Mouse (Mus musculus) intestine, postnatal 0 days (tissue): Measurements from ENCODE around the gene 1700029J07Rik. TPM values are rescaled to one million over a fixed set of nuclear protein-coding genes. Genes with fewer than 3 reads are reported as not detected.
A peak's percentile ranks its signal among the peaks of the same experiment; 100 is the strongest.

ENCODE experiments used
- ATAC-seq: fragments of 200-750 bp; cut with Nextera tagmentation; 2 replicates; pipeline ENCODE4 v1.8.0; 2017; ENCODE audit warnings: mild to moderate bottlenecking, moderate TSS enrichment, moderate library complexity
- H3K27ac ChIP-seq: fragments of 300-500 bp; sonication (generic); 2 replicates; pipeline ENCODE4 v1.5.1; 2014; ENCODE audit warnings: mild to moderate bottlenecking, low read depth, low read length, moderate library complexity
- H3K27me3 ChIP-seq: fragments of 300-500 bp; sonication (generic); replicated peaks from 2 replicates; pipeline ENCODE4 v1.6.1; 2014; ENCODE audit warnings: low read length, mixed read lengths; ENCODE audit not compliant: control insufficient read depth, insufficient read depth
- H3K36me3 ChIP-seq: fragments of 300-500 bp; sonication (generic); 2 replicates; pipeline ENCODE4 v1.6.1; 2014; ENCODE audit warnings: mild to moderate bottlenecking, moderate library complexity; ENCODE audit not compliant: control insufficient read depth, insufficient read depth
- H3K4me1 ChIP-seq: fragments of 300-500 bp; sonication (generic); replicated peaks from 2 replicates; pipeline ENCODE4 v1.6.1; 2014; ENCODE audit warnings: antibody characterized with exemption, low read length, mixed read lengths; ENCODE audit not compliant: control insufficient read depth, insufficient read depth
- H3K4me2 ChIP-seq: fragments of 300-500 bp; sonication (generic); replicated peaks from 2 replicates; pipeline ENCODE4 v1.6.1; 2014; ENCODE audit warnings: low read depth, mild to moderate bottlenecking, moderate library complexity
- H3K4me3 ChIP-seq: fragments of 300-500 bp; sonication (generic); 2 replicates; pipeline ENCODE4 v1.5.1; 2014; ENCODE audit warnings: low read depth, low read length
- H3K9ac ChIP-seq: fragments of 300-500 bp; sonication (generic); 2 replicates; pipeline ENCODE4 v1.6.1; 2014; ENCODE audit warnings: mild to moderate bottlenecking, low read depth, low read length
- H3K9me3 ChIP-seq: fragments of 300-500 bp; sonication (generic); 2 replicates; pipeline ENCODE4 v1.6.1; 2016; ENCODE audit warnings: mixed run types; ENCODE audit not compliant: control insufficient read depth
- CTCF ChIP-seq: sonication (generic); IDR thresholded peaks from 2 replicates; pipeline ENCODE4 v1.5.1; 2016; ENCODE audit warnings: low read depth, mild to moderate bottlenecking, control low read depth, antibody characterized with exemption, moderate library complexity
- WGBS: fragments of 180-500 bp; shearing (Covaris S2); extraction: QIAGEN DNeasy Blood & Tissue Kit; methylation state at CpG from one replicate; pipeline ENCODE4 v1.1.7; 2014; 5-methylcytosine and 5-hydroxymethylcytosine counted together
- polyA plus RNA-seq: library from polyadenylated mRNA; unstranded; fragments of >200 nt; fragmentation: Nextera tagmentation; extraction: Ambion mirVana; gene quantifications from 2 replicates; pipeline ENCODE4 v1.2.1, GENCODE M21; 2015

The 1700029J07Rik gene
- polyA plus RNA-seq, 1 experiment from 2014 or later = 0.70 TPM

DNA sequence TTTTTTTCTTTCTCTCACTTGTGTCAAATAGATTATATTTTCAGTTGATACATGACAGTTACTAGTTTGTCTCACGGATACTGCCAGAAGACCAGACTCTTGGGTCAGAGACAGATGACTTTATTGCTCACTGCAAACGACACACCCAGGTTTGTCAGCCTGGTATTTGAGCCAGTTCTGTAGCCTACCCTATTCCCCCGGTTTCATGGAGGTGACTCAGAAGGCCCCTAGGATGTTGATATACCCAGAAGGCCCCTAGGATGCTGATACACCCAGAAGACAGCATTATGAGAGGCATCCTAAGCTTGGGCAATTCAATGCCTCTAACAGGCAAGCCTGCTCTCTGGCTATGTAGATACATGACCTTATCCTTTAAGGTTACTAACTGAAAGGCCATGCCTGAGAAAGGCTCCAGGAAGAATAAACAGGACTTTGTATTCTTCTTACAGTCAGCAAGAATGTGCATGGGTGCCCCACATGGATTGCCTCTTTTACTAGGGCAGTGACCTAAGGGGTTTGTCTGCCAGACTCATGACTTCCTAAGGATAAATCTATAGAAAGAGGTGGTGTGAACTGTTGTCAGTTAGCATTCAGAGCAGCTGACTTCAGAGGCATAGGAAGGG, 32.1 kb upstream of the 1700029J07Rik start:
- Histone ChIP-seq H3K4me3 (no peak overlapping the region), H3K27ac (peak overlapping the region; percentile 80), H3K4me1 (peaks cover 16% of the 10 kb centered on the region), H3K36me3 (no peaks in the 10 kb centered on the region), H3K9ac (no peak overlapping the region), H3K4me2 (no peak overlapping the region; the same call in 1 of the 2 replicates), H3K27me3 (no peaks in the 10 kb centered on the region), H3K9me3 (no peaks in the 10 kb centered on the region)
- 10% methylated on average over 3 of the region's 3 CpGs for WGBS
- TF ChIP-seq CTCF = no peak
- ATAC-seq = peak; percentile 86

- no peaks in the 10 kb centered on the region for H3K9me3 ChIP-seq
- H3K4me1 ChIP-seq = peaks cover 13% of the 10 kb centered on the region
- peak within 1 kb of the TSS; percentile 92 for H3K27ac ChIP-seq
- H3K4me2 ChIP-seq = peak within 1 kb of the TSS; percentile 40; the same call in 1 of the 2 replicates
- peak within 1 kb of the TSS; percentile 19; the same call in 1 of the 2 replicates for H3K9ac ChIP-seq
- 0 out of 2 replicates have a peak, but pooled peaks have one; percentile 3 for ATAC-seq
- 37% methylated on average over 4 of the region's 4 CpGs for WGBS
- no peaks in the 10 kb centered on the region for H3K27me3 ChIP-seq
- no peak within 1 kb of the TSS for H3K4me3 ChIP-seq
- TF ChIP-seq CTCF = no peak
- H3K36me3 ChIP-seq = no peaks in the 10 kb centered on the region
Observed at GRCm38 (mm10) chr8:46005596-46005995, 30.5 kb upstream of the 1700029J07Rik start, which contains the start of gene Ankrd37. Gene Ankrd37, minus strand, starts transcription at chr8:46005707.

- Histone ChIP-seq H3K9ac (peak overlapping the region; percentile 58), H3K36me3 (peaks cover 10% of the 10 kb centered on the region; the same call in 1 of the 2 replicates), H3K4me2 (peak overlapping the region; percentile 78), H3K9me3 (no peaks in the 10 kb centered on the region), H3K27me3 (no peaks in the 10 kb centered on the region), H3K4me1 (no peaks in the 10 kb centered on the region; the same call in 1 of the 2 replicates), H3K4me3 (peak overlapping the region; percentile 50), H3K27ac (peak overlapping the region; percentile 93)
- 5% methylated on average over 55 of the region's 55 CpGs for WGBS
- peak; percentile 98 for ATAC-seq
- peak; percentile 29; the same call in 1 of the 2 replicates for TF ChIP-seq CTCF
Observed at GRCm38 (mm10) chr8:45999784-46000705, 25.0 kb upstream of the 1700029J07Rik start.

DNA sequence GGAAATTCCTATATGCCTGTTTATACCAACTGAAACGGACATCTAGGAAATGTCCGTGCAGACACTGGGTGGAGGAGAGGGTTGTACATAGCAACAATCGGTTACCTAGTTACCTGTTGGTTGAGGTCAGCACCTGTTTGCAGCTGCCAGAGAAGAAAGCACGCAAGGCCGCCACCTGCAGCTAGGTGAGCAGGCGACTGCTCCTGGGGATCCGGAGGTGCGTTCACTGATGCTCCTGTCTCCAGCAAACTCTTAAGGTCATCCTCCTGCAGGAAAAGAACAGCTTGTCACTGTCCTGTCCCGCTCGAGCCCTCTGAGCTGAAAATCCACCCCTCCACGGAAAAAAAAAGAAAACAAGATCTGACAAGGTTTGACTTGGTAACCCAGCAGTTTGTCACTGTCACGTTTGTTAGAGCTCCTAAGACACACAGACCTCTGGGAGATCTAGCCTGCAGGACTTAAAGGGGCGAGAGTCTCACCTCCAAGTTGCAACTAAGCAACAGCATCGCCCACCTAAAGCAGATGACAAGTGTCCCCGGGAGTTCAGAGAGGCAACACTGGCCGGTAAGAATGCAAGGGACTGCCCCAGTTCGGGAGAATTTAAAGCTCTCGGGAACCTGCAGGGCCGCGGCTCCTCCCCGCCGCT, 24.2 kb upstream of the 1700029J07Rik start, which contains the start of gene Lrp2bp:
TSS of gene Lrp2bp (plus strand) at position 166 of the 646 bp plus-strand sequence.
- peaks cover 10% of the 10 kb centered on the region; the same call in 1 of the 2 replicates for H3K36me3 ChIP-seq
- H3K27ac ChIP-seq = peak within 1 kb of the TSS; percentile 93
- H3K4me2 ChIP-seq = peak within 1 kb of the TSS; percentile 78
- ATAC-seq = peak; percentile 58
- H3K9ac ChIP-seq = peak within 1 kb of the TSS; percentile 58
- peak within 1 kb of the TSS; percentile 50 for H3K4me3 ChIP-seq
- TF ChIP-seq CTCF = peak; percentile 57
- H3K9me3 ChIP-seq = no peaks in the 10 kb centered on the region
- 1% methylated on average over 22 of the region's 22 CpGs for WGBS
- no peaks in the 10 kb centered on the region; the same call in 1 of the 2 replicates for H3K4me1 ChIP-seq
- H3K27me3 ChIP-seq = no peaks in the 10 kb centered on the region

DNA sequence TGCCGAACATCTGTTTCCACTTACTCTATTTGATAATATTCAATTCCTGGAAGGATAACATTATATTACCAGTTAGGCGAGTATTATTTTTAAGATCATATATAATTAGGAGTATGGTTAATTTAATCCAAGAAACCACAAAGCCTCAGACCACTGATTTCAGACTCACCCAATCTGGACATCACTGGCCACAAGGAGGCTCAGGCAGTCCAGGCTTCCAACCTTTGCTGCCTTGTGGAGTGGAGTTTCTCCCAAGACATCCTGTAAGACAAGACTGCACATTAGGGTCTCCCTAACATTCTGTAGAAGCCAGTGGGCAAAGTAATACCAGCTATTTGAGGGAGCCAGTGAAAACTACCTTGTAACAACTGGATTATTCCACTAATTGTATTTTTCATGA, 23.2 kb upstream of the 1700029J07Rik start:
- Histone ChIP-seq H3K4me2 (peak overlapping the region; percentile 78), H3K27me3 (no peaks in the 10 kb centered on the region), H3K9ac (no peak overlapping the region), H3K4me1 (no peaks in the 10 kb centered on the region; the same call in 1 of the 2 replicates), H3K4me3 (no peak overlapping the region), H3K9me3 (no peaks in the 10 kb centered on the region), H3K36me3 (peaks cover 16% of the 10 kb centered on the region), H3K27ac (no peak overlapping the region)
- 74% methylated on average over 2 of the region's 2 CpGs for WGBS
- peak; percentile 64 for TF ChIP-seq CTCF
- no peak for ATAC-seq

DNA sequence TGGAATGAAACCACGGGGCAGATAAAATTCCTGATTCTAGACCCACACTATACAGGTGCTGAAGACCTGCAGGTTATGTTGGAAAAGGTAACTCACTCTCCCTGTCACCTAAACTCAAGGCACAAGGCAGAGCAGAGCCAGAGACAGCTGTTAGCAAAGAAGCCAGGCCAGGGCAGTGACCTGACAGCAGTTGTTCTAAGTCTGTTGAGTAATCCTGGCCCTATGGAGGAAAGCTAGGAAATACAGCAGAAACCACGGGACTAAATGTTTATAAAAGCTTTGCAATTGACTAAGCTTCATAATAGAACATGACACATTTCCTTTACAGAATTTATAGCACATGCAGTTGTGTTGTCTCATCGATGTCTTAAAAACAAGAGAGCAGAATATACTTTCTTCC, 20.5 kb upstream of the 1700029J07Rik start:
- H3K27ac ChIP-seq = no peak overlapping the region; the same call in 1 of the 2 replicates
- TF ChIP-seq CTCF = no peak
- WGBS = 56% methylated on average over 3 of the region's 3 CpGs
- H3K4me2 ChIP-seq = no peak overlapping the region
- H3K4me1 ChIP-seq = no peaks in the 10 kb centered on the region; the same call in 1 of the 2 replicates
- H3K9ac ChIP-seq = no peak overlapping the region
- ATAC-seq = no peak
- H3K9me3 ChIP-seq = no peaks in the 10 kb centered on the region
- H3K36me3 ChIP-seq = peaks cover 30% of the 10 kb centered on the region
- H3K27me3 ChIP-seq = no peaks in the 10 kb centered on the region
- no peak overlapping the region for H3K4me3 ChIP-seq
